Mouse (Mus musculus) thymus, postnatal 10 days (tissue): Measurements from ENCODE around the gene Gcdh.
A peak's percentile ranks its signal among the peaks of the same experiment; 100 is the strongest.

ENCODE experiments used
- DNase-seq, 2 experiments: peaks; one replicate each; pipeline ENCODE4 v3.0.0; 2021; ENCODE audit warnings: low spot score in 2 of 2

Gene Gcdh

DNA sequence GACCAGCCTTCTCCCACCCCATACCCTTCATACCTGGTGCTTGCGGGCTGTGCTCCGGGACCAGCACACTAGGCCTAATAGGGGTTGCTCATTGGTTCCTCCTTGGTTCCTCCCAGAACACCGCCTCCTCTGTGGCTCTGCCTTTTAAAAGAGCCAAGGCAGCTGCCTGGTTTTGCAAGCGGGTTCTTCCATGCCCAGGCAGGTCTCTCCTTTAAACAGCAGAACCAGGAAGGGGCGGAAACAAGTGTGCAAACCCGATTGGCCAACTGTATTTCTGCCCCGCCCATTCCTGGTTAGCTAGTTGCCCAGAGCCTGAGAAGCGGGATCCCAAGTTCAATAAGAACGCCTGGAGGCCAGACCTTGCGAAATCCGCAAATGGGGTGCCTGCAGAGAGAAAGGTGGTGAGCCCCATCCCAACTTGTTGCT, at the start of gene Gcdh:
Gcdh (minus strand) TSS at position 213 of the 426 bp plus-strand sequence.
- peak; percentile 80 to 82 for DNase-seq

DNA sequence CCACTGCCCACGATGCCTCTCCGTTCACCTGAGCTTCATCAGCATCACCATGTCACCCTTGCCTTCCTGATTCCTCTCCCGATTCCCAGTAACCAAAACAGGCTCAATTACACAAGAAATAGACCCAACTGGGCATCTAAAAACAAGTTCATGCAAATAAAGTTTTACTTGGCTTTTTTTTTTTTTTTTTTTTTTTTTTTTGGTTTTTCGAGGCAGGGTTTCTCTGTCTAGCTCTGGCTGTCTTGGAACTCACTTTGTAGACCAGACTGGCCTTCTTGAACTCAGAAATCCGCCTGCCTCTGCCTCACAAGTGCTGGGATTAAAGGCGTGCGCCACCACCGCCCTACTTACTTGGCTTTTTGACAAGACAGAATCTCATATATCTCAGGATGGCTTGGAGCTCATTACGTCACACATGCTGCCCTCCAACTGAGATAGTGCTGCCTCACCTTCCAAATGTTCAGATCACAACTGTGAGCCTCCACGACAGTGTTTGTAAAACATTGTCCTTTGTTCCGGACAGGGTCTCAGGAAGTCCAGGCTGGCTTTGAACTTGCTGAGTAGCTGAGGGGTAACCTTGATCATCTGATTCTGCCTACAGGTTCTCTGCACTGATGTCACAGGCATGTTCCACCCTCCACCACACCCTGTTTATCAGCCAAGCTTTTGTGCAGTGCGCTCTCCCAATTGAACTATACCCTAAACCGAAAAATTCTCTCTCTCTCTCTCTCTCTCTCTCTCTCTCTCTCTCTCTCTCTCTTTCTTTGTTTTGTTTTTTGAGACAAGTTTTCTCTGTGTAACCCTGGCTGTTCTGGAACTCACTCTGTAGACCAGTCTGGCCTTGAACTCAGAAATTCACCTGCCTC, 44.1 kb upstream of the Gcdh start:
- no peak for DNase-seq

DNA sequence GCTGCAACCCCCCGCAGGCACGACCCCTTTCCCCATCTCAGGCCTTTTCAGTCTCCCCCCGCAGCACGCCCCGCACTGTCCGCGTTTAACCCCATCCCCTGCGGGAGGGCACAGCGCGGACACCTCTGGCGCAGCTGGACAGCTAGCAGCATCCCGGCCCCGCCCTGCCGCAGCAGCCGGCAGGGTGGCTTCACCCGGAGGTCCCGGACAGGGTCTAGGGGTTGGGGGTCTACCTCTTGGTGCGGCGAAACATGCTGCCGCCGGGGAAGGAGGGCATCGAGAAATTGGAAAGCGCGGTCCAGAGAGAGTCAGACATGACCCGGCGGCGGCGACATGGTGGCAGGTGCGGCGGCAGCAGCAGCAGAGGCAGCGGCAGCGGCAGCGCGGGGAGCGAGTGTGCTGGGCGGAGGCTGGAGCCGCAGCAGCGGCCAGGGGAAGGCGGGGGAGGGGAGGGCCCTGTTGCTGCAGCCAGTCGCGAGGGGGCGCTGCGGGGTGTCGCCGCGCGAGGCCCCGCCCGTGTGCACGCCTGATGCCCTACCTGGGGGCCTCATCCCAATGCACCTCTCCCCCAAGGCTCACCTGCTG, 43.3 kb upstream of the Gcdh start, which contains the start of gene Mast1:
Mast1 (minus strand) TSS at position 398 of the 585 bp plus-strand sequence.
- peak in 1 of 2 experiments; percentile 58 for DNase-seq

DNA sequence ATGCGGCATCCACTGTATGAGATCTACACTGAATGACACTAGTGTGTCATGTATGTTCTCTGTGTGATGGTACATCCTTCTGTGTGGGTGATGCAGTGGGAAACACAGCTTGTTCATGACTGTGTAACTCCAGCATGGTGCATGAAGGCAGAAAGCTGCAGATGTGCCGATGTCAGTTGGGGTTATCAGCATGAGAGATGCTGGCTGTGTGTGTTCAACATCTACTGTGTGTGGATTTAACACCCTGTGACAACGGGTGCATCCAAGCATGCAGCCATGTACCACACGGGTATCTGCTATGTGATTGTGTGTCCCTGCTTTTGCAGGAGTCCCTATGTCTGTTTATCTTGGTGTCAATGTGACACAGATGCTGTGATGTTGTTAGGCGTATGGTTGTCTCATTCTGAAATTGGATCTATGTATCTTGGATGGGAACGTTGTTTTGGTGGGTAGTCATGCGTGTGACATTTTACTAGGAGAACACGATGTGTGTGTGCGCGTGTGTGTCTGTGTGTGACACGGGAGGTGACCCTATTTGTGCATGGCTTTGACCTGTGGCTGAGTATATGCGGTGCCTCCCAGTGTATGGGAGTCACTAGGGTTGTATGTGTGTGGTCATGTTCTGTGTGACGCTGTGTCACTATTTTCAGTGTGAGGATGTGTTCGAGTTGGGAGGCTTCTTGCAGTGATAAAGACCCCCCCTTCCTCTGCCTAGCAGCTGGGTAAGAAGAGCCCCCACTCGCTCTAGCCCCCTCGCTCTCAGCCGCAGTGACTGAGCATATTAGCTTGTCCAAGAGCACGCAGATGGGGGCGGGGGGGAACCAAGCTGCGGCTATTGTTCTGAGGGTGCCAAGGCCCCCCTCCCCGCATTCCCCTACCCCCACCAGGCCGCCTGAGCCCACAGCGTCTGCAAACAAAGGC, 42.6 kb upstream of the Gcdh start:
- no peak for DNase-seq

DNA sequence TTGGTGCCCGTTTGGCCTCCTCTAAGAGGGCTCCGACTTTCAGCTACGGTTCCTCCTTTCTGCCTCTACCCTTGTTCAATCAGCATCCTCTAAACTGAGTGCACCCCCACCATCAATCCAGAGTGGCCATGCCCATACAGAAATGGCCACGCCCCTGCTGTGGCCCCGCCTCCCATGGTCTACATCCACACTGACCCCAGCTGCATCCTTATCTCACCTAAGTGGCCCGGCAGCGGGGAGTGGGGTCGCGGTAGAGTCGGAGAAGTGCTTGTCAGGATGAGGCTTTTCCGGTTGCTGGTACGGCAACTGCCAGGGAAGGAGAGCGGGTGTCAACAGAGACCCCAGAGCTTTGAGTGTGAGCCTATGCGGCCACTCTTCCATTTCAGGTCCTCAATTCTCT, 41.8 kb upstream of the Gcdh start:
- no peak for DNase-seq

DNA sequence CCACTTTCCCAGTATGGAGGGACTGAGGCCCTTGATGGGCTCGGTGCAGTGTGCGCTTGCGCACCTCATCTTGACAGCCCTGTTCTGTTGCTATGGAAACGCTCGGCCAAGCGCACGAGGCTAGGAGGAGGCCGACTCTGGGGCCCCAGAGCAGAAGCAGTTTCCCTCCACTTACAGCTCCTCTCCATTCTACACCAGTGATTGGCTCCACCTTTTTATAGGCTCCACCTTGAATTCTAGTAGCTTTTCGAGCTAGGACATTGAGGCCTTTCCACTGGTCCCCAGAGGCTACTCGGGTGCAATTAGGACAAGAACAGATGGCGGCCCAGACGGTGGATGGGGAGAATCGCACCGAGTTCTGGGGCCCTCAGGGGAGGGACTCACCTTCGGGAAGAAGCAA, 41.1 kb upstream of the Gcdh start:
- no peak for DNase-seq

DNA sequence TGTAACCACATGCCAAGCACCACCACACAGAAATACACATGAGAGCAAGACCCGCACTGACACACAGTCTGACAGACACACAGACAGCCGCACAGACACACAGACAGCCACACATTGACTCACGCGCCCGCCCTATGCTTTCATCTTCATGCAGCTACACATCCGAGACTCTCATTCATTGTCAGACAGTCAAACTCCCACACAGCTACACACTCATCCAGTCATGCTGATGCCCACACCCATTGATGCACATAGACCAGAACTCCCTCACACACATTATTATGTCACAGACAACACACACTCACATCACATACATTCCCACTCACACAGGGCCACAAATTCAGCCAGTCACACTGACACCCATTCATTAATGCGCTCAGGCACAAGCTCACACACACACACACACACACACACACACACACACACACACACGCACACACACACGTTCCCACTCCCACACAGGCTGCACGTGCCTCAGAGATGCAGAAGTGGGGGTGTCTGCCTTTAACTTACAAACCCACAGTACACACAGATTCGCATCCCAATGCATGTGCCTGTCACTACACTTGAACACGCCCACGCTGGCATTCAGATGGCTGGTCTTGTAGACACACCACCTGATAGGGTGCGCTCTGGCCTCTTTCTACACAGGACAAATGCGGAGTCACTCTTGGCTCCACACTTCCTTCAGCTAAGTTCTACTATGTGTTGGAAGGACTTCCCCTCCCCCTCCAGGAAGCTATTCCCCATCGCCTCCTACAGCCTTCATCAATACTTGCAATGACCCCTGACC, 40.2 kb upstream of the Gcdh start:
- DNase-seq: no peak

DNA sequence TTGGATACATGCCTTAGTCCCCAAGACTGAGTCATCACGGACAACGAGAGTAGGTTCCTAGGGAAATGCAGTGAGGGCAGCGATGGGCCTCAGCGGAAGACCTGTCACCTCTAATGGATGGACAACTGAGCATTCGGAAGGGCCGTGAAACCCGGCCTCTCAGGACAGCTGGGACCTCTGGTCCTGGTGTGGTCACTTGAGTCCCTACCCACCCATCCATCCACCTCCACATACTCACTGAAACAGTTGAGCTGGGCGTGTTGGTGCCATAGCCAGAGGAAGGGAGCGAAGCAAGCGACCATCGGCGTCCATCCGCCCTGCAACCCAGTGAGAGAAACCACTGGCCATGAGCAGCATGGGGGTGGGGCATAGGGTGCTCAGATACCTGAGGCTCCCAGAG, 36.9 kb upstream of the Gcdh start:
- no peak for DNase-seq

DNA sequence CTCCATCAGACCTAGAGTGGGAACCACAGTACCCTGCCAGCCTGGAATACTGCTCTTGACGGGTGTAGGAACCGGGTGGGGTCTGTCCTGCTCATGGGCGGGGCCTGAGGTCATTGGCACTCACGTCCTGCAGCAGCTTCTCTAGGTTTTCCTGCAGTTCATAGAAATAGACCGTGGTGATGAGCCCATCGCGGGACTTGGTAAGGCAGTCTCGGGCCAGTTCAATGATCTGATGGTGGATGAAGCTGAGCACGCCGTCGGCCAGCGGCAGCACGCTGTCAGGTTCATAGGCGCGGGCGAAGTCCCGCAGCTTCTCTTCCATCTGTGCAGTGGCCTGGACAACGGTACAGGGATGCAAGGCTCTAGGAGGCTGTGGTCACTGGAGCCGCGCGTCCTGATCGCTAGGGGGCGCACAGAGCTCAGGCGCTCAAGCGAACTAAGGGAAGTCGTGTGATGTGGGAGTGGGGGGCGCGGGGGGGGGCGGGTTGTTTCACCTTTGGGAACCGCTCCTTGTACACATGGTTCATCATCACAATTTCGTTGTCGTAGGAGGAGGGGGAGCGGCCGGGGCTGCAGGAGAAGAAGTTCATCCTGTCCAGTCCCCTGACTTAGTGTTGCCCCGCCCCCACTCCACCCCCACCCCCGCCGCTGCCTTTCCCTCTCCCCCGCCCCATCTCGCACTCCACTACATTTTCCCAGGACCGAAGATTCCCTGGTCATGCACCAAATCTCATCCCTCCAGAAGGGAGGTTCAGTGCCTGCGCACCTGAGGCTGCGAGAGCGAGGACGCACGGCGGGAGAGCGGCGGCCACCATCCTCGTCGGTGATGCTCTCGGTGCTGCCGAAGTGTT, 35.0 kb upstream of the Gcdh start:
- peak; percentile 33 to 59 for DNase-seq

DNA sequence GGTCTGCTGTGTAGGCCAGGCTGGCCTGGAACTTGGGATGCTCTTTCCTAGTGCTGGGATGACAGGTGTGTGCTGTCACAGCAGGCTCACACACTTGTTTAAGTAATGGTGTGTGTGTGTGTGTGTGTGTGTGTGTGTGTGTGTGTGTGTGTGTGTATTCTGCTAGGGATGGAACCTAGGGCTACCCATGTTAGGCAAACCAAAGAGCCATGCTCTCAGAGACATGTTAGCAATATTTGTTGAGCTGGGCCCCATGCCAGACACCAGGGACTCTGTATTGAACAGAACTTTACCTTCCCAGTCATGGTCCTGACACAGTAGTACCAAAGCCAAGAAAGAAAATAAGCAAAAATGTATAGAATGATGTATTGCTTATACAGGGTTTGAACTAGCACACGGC, 33.8 kb upstream of the Gcdh start:
- no peak for DNase-seq

DNA sequence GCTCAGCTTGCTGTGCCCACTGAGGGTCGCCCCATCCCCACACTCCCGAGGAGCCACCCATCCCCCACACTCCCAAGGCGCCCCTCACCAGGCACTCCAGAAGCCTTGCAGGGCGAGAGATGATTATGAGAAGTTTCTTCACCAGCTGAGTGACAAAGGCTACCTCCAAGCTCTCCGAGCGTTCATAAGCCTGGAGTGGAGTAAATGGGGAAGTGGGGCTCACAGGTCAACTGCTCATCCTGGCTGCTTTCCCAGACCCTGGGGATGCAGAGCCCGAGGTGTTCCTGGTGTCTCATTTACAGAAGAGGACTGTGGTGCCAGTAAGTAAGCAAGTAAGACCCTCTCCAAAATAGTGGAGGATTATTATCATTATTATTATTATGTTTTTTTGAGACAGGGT, 31.8 kb upstream of the Gcdh start:
- DNase-seq: no peak

DNA sequence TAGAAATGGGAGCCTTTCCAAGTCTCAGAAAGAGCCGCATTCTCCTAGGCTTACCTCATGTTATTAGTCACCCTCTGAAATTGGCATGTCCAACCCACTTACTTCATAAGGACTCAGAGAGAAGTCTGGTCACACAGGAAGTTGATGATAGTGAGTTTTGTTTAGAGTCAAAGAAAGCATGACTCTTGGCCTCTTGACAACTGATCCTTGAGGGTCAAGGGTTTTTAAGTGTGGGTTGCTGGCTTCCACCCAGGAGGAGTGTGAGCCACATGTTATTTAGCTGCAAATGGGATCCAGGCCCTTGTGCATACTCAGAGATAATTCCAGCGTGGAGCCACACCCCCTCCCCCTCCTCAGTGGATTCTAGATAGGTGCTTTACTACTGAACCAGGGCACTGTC, 27.9 kb upstream of the Gcdh start:
- DNase-seq: no peak

DNA sequence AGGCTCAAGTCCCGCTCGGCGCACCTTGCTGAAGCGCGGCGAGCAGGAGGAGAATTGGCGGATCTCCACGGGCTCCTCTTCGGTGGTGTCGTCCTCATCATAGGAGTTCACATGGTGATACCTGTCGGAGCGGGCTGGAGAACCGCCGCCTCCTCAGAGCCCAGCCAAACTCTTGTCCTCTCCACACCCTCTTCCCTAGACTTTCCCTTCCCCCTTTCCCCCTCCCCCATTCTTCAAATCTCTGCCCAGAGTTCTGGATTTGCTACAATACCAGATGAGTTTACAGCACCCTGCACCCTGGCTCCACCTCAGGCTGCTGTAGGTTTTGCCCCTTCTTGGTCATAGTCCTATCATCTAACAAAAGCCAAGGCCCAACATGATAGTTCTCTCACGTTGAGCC, 24.9 kb upstream of the Gcdh start:
- DNase-seq: no peak

DNA sequence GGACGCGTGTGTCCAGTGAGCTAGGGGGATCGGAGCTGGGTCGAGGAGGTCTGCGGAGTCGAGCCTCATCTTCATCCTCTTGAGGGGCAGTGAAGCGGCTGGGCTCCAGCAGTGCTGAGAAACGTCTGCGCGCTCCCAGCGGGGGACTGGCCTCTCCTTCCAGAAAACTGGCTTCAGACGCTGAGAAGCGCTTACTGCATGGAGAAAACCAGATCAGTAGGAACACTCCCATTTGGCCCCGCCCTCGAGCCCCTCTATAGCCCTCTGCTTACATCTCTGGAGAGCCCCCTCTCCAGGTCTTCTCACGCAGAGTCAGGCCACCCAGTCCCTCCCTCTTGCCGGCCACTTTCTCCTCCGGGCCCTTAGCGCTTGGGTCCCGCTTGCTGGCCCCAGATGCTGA, 24.1 kb upstream of the Gcdh start:
- no peak for DNase-seq

DNA sequence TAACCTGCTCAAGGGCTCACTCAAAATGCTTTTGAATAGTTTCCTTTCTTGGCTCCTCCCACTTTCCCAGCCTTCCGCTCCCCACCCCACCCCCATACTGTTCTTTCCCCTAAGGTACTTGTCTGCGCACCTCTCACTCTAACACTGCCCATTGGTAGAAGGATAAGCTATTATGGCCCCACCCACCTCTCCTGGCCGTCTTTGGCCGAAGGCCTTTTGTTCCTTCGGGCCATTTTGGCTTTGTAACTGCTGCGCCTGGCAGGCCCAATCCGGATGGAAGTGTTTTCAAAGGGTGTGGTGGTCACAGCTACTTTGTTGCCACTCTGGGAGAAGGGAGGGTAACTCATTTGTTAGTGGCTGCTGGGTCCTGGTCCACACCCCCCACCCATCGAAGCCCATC, 21.5 kb upstream of the Gcdh start:
- no peak for DNase-seq

DNA sequence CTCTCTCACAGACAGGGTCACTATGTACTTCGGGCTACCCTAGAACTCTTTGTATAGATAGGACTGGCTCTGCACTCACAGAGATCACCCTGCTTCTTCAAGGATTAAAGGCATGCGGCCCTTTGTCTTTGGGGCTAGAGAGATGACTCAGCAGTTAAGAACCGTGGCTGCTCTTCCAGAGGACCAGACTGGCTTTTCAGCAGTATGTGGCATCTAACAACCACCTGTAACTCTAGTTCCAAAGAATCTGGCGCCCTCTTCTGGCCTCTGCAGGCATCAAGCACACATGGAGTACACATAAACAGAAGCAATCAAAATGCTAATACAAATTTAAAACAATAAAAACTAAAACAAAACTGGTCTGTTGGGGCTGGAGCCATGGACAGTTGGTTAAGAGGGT, 20.2 kb upstream of the Gcdh start:
- DNase-seq: peak in 1 of 2 experiments; percentile 37

DNA sequence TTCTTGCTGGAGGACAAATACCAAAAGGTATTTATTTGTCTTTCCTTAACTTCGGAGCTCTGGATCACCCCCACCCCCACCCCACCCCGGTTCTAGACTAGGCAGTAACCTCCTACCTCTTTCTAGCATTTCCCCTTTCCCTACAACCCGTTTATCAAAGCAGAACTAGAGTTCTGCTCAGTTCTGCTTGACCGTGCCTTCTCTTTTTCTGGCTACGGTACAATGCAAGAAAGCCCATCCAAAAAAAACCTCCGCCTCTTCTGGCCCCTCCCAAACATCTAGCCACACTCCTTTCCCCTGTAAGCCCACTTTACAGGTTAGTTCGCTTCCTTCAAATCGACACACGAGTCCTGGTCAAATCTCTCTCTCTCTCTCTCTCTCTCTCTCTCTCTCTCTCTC, 19.8 kb upstream of the Gcdh start:
- no peak for DNase-seq

DNA sequence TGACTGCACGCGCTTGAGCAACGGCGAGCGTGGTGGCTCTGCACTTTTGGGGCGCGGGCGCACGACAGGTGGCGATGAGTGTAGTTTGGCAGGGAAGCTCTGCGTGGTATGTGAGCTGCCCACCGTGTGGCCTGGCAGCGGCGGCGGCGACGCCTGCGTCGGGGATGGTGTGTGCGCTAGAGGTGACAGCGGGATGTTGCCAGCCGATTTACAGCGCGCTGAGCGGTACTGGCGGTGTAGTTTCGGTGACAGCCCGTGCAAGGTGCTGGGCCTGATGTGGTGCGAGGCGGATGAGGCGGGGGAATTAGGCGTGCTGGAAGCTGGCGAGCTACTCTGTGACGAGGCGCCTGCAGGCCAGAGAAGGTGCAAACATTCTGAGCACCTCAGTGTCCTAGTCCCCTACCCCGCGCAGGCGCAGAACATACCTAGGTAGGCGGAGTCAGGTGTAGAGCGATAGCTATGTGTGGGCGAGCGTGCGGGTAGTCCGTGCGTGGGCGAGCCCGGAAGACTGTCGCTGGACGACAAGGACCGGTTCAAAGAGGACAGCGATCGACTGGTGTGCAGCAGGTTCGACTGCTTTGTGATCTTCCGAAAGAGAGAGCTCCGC, 19.3 kb upstream of the Gcdh start:
- DNase-seq: peak; percentile 69 to 70

DNA sequence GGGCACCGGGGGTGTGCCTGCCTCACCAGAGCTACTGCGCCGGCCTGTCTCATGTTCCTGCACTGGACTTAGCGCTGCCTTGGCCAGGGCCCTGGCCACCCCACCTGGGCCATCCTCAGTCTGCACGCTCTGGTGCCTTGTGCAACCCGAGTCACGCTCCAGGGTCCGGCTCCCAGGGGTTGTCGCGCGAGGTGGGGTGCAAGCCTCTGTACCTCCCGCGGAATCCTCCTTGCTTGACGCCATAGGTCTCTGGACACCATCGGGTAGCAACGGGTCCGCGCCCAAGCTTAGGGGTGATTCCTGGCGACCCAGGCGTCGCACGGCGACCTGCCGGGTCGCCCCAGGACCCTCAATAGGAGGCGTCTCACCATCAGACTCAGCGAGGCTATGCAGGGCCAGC, 18.7 kb upstream of the Gcdh start:
- DNase-seq: no peak

DNA sequence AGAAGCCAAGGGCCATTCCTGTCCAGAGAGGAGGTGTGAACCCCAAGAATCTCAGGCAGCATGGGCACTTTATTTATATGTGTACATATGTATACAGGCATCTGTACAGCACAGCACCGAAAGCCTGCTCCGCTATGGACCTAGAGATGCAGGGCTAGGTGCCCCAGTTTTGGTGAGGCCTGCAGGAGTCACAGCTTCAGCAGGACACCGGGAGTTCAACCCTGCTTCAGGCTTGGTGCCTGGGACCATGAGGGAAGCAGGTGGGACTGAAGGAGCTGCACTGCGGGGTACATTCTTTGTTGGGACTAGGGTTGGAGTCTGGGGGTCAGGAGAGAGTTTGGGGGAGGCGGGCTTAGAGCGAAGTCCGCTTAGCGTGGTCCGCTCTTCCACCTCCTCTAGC, 18.1 kb upstream of the Gcdh start:
- DNase-seq: no peak
